Mouse (Mus musculus) midbrain, postnatal 0 days (tissue): ENCODE results near the gene Atp1a4. TPM values are rescaled to one million over a fixed set of nuclear protein-coding genes. Genes with fewer than 3 reads are reported as not detected.

Experiments
- ATAC-seq: fragments of 200-750 bp; cut with Nextera tagmentation; 2 replicates; pipeline ENCODE4 v1.8.0; 2017; ENCODE audit warnings: moderate number of reproducible peaks, mild to moderate bottlenecking, moderate TSS enrichment, moderate library complexity; ENCODE audit not compliant: low FRiP score
- DNase-seq: peaks from one replicate; pipeline ENCODE4 v3.0.0-alpha.2; 2015; ENCODE audit warnings: low spot score
- H3K27ac ChIP-seq: fragments of 300-500 bp; sonication (generic); 2 replicates; pipeline ENCODE4 v1.5.1; 2014; ENCODE audit warnings: low read depth, mild to moderate bottlenecking, low read length, mixed read lengths
- H3K27me3 ChIP-seq: fragments of 300-500 bp; sonication (generic); 2 replicates; pipeline ENCODE4 v1.6.1; 2014; ENCODE audit warnings: low read length, control low read depth, mixed read lengths; ENCODE audit not compliant: insufficient read depth
- H3K36me3 ChIP-seq: fragments of 300-500 bp; sonication (generic); 2 replicates; pipeline ENCODE4 v1.6.1; 2014; ENCODE audit warnings: low read length, control low read depth, mixed read lengths; ENCODE audit not compliant: insufficient read depth
- H3K4me1 ChIP-seq: fragments of 300-500 bp; sonication (generic); 2 replicates; pipeline ENCODE4 v1.6.1; 2014; ENCODE audit warnings: mild to moderate bottlenecking, control low read depth, antibody characterized with exemption, low read length, mixed read lengths; ENCODE audit not compliant: insufficient read depth
- H3K4me2 ChIP-seq: fragments of 300-500 bp; sonication (generic); 2 replicates; pipeline ENCODE4 v1.6.1; 2014; ENCODE audit warnings: low read depth, mild to moderate bottlenecking, low read length, mixed read lengths; ENCODE audit not compliant: poor library complexity, severe bottlenecking
- H3K4me3 ChIP-seq: fragments of 300-500 bp; sonication (generic); 2 replicates; pipeline ENCODE4 v1.5.1; 2014; ENCODE audit warnings: low read depth, mild to moderate bottlenecking, low read length, moderate library complexity
- H3K9ac ChIP-seq: fragments of 300-500 bp; sonication (generic); replicated peaks from 2 replicates; pipeline ENCODE4 v1.6.1; 2014; ENCODE audit warnings: mild to moderate bottlenecking, low read length, moderate library complexity, mixed read lengths; ENCODE audit not compliant: poor library complexity, severe bottlenecking
- H3K9me3 ChIP-seq: fragments of 300-500 bp; sonication (generic); 2 replicates; pipeline ENCODE4 v1.6.1; 2016; ENCODE audit warnings: low read length, control low read depth
- CTCF ChIP-seq: IDR thresholded peaks from 2 replicates; pipeline ENCODE4 v1.5.1; 2016; ENCODE audit warnings: antibody characterized with exemption, mild to moderate bottlenecking
- WGBS: fragments of 180-500 bp; shearing (Covaris S2); extraction: QIAGEN DNeasy Blood & Tissue Kit; methylation state at CpG from one replicate; pipeline ENCODE4 v1.1.7; 2014; 5-methylcytosine and 5-hydroxymethylcytosine counted together
- polyA plus RNA-seq: library from polyadenylated mRNA; unstranded; fragments of >200 nt; fragmentation: Nextera tagmentation; extraction: Ambion mirVana; gene quantifications from 2 replicates; pipeline ENCODE4 v1.2.1, GENCODE M21; 2015
- total RNA-seq: library from RNA; depleted of rRNA; stranded (reverse); fragments of >200 nt; gene quantifications from 2 replicates; pipeline ENCODE4 v1.2.3, GENCODE M21; 2014

Gene Atp1a4
- total and polyA plus RNA-seq, 2 experiments from 2014 or later: 0.05 TPM; not detected in 1

DNA sequence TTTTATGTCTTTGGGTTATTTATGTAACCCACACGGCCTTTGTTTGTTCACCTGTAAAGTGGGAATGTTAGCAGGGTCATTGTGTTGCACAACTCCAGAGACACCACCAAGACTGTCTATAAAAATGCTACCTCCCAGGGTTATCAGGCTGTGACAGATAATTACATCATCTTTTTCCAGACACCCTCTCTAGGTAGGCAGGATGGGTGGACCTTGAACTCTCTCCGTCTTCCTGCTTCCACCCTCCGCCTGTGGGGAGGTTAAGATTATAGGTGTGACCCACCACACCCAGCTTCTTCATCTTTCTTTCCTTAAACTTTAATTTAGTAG lies 31.4 kb upstream of the Atp1a4 start:
- DNase-seq (no peak), ATAC-seq (no peak)
- TF ChIP-seq CTCF: no peak
- 89% methylated on average over 3 of the region's 3 CpGs for WGBS
- Histone ChIP-seq H3K27ac (no peak overlapping the region), H3K36me3 (no peaks in the 10 kb centered on the region), H3K4me2 (no peak overlapping the region), H3K4me1 (no peaks in the 10 kb centered on the region), H3K9ac (no peak overlapping the region), H3K4me3 (no peak overlapping the region), H3K27me3 (no peaks in the 10 kb centered on the region), H3K9me3 (no peaks in the 10 kb centered on the region)

- WGBS: 90% methylated on average over 11 of the region's 11 CpGs
- Histone ChIP-seq H3K36me3 (no peaks in the 10 kb centered on the region), H3K9ac (no peak overlapping the region), H3K27ac (no peak overlapping the region), H3K4me1 (no peaks in the 10 kb centered on the region), H3K4me2 (no peak overlapping the region), H3K4me3 (no peak overlapping the region), H3K9me3 (no peaks in the 10 kb centered on the region), H3K27me3 (no peaks in the 10 kb centered on the region)
- ATAC-seq (no peak), DNase-seq (no peak)
- TF ChIP-seq CTCF: no peak
Measured at GRCm38 (mm10) chr1:172288900-172289616, 30.8 kb upstream of the Atp1a4 start.

- ATAC-seq: no peak
- TF ChIP-seq CTCF: no peak
- 79% methylated on average over 5 of the region's 5 CpGs for whole genome bisulfite sequencing
Measured at GRCm38 (mm10) chr1:172286740-172287139, 28.5 kb upstream of the Atp1a4 start.

DNA sequence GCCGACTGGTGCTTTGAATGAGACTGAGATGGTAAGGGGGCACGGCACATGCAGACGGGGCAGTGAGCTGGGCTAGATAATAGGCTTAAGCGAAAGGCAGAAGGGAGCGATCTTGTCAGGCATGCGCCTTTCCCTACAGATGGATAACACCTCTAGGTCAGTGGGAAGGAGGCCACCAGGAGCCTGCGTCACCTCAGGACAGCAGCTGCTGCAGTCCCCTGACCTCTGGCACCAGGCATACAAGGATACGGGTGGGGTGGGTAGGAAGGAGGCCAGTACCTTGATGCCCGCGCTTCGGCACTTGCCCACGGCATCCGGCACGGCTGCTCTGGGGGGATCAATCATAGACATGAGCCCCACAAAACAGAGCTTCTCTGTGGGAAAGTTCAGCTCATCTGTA lies 26.0 kb upstream of the Atp1a4 start:
- DNase-seq: no peak
- TF ChIP-seq CTCF: no peak

More at GRCm38 (mm10) chr1:172286740-172287139, 28.5 kb upstream of the Atp1a4 start:
- Histone ChIP-seq H3K4me2 (no peak overlapping the region), H3K4me3 (no peak overlapping the region), H3K4me1 (no peaks in the 10 kb centered on the region), H3K9me3 (no peaks in the 10 kb centered on the region), H3K9ac (no peak overlapping the region), H3K36me3 (no peaks in the 10 kb centered on the region), H3K27ac (no peak overlapping the region), H3K27me3 (no peaks in the 10 kb centered on the region)
- no peak for DNase-seq

GRCm38 (mm10) chr1:172283073-172283472 lies 24.9 kb upstream of the Atp1a4 start:
- H3K36me3 ChIP-seq: no peaks in the 10 kb centered on the region
- no peak overlapping the region for H3K4me2 ChIP-seq
- no peak overlapping the region for H3K9ac ChIP-seq
- no peak overlapping the region for H3K4me3 ChIP-seq
- WGBS: 86% methylated on average over 6 of the region's 6 CpGs
- H3K4me1 ChIP-seq: peaks cover 6% of the 10 kb centered on the region; the same call in 1 of the 2 replicates
- DNase-seq: no peak
- no peak for ATAC-seq
- H3K27ac ChIP-seq: no peak overlapping the region
- no peak for TF ChIP-seq CTCF
- H3K27me3 ChIP-seq: no peaks in the 10 kb centered on the region
- no peaks in the 10 kb centered on the region for H3K9me3 ChIP-seq

More for the DNA sequence above, 26.0 kb upstream of the Atp1a4 start:
- H3K4me1 ChIP-seq: peaks cover 6% of the 10 kb centered on the region; the same call in 1 of the 2 replicates
- no peak overlapping the region for H3K9ac ChIP-seq
- WGBS: 86% methylated on average over 14 of the region's 14 CpGs
- H3K9me3 ChIP-seq: no peaks in the 10 kb centered on the region
- no peak overlapping the region for H3K4me3 ChIP-seq
- no peaks in the 10 kb centered on the region for H3K27me3 ChIP-seq
- ATAC-seq: no peak
- H3K4me2 ChIP-seq: no peak overlapping the region
- H3K36me3 ChIP-seq: no peaks in the 10 kb centered on the region
- no peak overlapping the region for H3K27ac ChIP-seq

GRCm38 (mm10) chr1:172281522-172282254 lies 23.5 kb upstream of the Atp1a4 start:
- peak; percentile 39; the same call in 1 of the 2 replicates for TF ChIP-seq CTCF
- H3K27ac ChIP-seq: no peak overlapping the region
- H3K36me3 ChIP-seq: no peaks in the 10 kb centered on the region
- peaks cover 6% of the 10 kb centered on the region; the same call in 1 of the 2 replicates for H3K4me1 ChIP-seq
- H3K4me2 ChIP-seq: no peak overlapping the region
- H3K9ac ChIP-seq: no peak overlapping the region
- ATAC-seq: no peak
- DNase-seq: no peak
- no peaks in the 10 kb centered on the region for H3K9me3 ChIP-seq
- H3K27me3 ChIP-seq: no peaks in the 10 kb centered on the region
- no peak overlapping the region for H3K4me3 ChIP-seq
- 87% methylated on average over 10 of the region's 10 CpGs for WGBS
